Mouse (Mus musculus) midbrain, embryonic 12.5 days (tissue): ENCODE results near the gene 2010111I01Rik. TPM values are rescaled to one million over a fixed set of nuclear protein-coding genes. Genes with fewer than 3 reads are reported as not detected.

Source experiments
- ATAC-seq: fragments of 200-750 bp; cut with Nextera tagmentation; 2 replicates; pipeline ENCODE4 v1.8.0; 2017; ENCODE audit warnings: low read depth, moderate TSS enrichment, moderate library complexity; ENCODE audit not compliant: low FRiP score
- H3K27ac ChIP-seq: fragments of 300-500 bp; sonication (generic); replicated peaks from 2 replicates; pipeline ENCODE4 v1.5.1; 2016; ENCODE audit warnings: mild to moderate bottlenecking
- H3K27me3 ChIP-seq: fragments of 300-500 bp; sonication (generic); 2 replicates; pipeline ENCODE4 v1.6.1; 2016; ENCODE audit warnings: mild to moderate bottlenecking
- H3K36me3 ChIP-seq: fragments of 300-500 bp; sonication (generic); 2 replicates; pipeline ENCODE4 v1.6.1; 2016
- H3K4me1 ChIP-seq: fragments of 300-500 bp; sonication (generic); 2 replicates; pipeline ENCODE4 v1.6.1; 2016
- H3K4me2 ChIP-seq: fragments of 300-500 bp; sonication (generic); replicated peaks from 2 replicates; pipeline ENCODE4 v1.6.1; 2016; ENCODE audit warnings: mild to moderate bottlenecking, moderate library complexity
- H3K4me3 ChIP-seq: fragments of 300-500 bp; sonication (generic); 2 replicates; pipeline ENCODE4 v1.5.1; 2016; ENCODE audit warnings: mild to moderate bottlenecking
- H3K9ac ChIP-seq: fragments of 300-500 bp; sonication (generic); replicated peaks from 2 replicates; pipeline ENCODE4 v1.6.1; 2016; ENCODE audit warnings: mild to moderate bottlenecking, moderate library complexity
- H3K9me3 ChIP-seq: fragments of 300-500 bp; sonication (generic); 2 replicates; pipeline ENCODE4 v1.6.1; 2016; ENCODE audit warnings: mild to moderate bottlenecking
- WGBS: fragments of 180-500 bp; shearing (Covaris S2); methylation state at CpG from one replicate; pipeline ENCODE4 v1.1.7; 2016; 5-methylcytosine and 5-hydroxymethylcytosine counted together
- polyA plus RNA-seq: library from polyadenylated mRNA; unstranded; fragments of >200 nt; fragmentation: Nextera tagmentation; extraction: Ambion mirVana; gene quantifications from 2 replicates; pipeline ENCODE4 v1.2.1, GENCODE M21; 2016

Gene 2010111I01Rik
- polyA plus RNA-seq, 1 experiment from 2014 or later, result 35.7 TPM

DNA sequence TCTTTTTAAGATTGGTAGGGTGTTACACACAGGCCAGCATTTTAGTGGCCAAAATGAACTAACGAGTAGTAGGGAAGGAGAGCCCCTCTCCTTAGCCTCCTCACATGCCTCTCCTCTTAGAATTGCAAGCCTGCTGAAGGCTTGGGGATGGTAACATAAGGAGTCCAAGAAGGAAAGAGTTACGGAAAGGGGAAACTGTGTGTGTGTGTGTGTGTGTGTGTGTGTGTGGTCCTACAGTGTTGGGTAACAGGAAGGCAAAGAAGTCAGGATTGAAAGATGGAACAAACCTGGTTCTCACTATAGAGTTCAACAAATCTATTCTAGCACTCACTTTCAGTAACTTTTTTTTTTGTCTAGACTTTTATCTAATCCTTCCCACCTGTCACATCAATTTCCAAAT, 1.3 kb upstream of the 2010111I01Rik start:
- 92% methylated on average over 2 of the region's 2 CpGs for WGBS
- Histone ChIP-seq H3K4me2 (no peak overlapping the region), H3K27ac (no peak overlapping the region), H3K4me3 (no peak overlapping the region), H3K27me3 (peaks cover 12% of the 10 kb centered on the region; the same call in 1 of the 2 replicates), H3K4me1 (peaks cover 6% of the 10 kb centered on the region; the same call in 1 of the 2 replicates), H3K9me3 (no peaks in the 10 kb centered on the region), H3K9ac (no peak overlapping the region), H3K36me3 (no peaks in the 10 kb centered on the region)
- no peak for ATAC-seq

DNA sequence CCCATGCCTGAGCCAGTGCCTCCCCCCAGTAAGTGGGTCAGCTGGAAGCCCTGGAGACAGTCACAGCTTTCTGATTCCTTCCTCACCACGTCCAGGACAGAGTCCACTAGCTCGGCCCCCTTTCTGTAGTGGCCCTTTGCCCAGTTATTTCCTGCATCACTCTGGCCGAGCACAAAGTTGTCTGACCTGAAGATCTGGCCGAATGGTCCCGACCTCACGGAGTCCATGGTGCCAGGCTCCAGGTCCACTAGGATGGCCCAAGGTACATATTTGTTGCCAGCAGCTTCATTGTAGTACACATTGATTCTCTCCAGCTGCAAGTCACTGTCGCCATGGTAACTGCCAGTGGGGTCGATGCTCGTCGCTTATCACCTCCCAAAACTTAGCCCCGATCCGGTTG, 3.5 kb downstream of the 2010111I01Rik start:
- 91% methylated on average over 12 of the region's 12 CpGs for WGBS
- no peak overlapping the region for H3K27ac ChIP-seq
- H3K4me1 ChIP-seq, result peaks cover 6% of the 10 kb centered on the region; the same call in 1 of the 2 replicates
- no peaks in the 10 kb centered on the region for H3K27me3 ChIP-seq
- ATAC-seq, result no peak
- no peak overlapping the region for H3K4me2 ChIP-seq
- no peak overlapping the region for H3K4me3 ChIP-seq
- H3K9ac ChIP-seq, result no peak overlapping the region
- H3K36me3 ChIP-seq, result no peaks in the 10 kb centered on the region
- H3K9me3 ChIP-seq, result no peaks in the 10 kb centered on the region

DNA sequence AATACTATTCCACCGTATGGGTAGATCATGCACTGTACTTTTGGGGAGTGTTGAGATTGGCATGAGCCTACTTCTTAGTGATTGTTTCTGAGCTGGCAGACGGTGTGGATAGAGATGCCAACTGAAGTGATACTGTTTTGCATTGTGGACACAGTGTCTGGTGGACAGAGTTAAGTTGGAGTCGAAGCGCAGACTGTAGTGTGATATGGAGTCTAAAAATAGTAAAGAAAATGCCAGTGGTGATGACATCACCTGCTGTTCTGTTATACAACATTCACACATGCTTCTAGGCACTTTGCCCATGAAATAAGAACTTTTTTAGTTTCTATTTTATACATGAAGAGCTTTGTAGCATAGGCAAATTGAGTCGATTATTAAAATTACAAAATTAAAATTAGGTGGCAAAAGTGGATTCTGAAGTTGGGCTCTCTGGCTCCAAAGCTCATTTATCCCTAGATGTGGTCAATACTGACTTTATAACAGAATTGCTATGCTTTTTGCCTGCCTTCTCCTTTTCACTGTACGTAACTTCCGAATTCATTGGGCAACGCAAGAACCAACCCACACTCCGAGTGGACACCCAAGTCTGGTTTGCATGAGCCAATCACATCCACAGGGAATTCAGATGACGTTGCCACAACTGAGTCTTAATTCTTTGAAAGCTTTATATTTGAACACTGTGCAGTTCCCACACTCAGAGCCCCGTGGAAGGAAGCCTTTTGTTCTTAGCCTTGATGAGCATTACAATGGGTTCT, 6.0 kb downstream of the 2010111I01Rik start:
- no peaks in the 10 kb centered on the region for H3K9me3 ChIP-seq
- H3K4me2 ChIP-seq, result no peak overlapping the region
- H3K27ac ChIP-seq, result no peak overlapping the region
- H3K4me1 ChIP-seq, result peaks cover 2% of the 10 kb centered on the region; the same call in 1 of the 2 replicates
- H3K9ac ChIP-seq, result no peak overlapping the region
- H3K36me3 ChIP-seq, result no peaks in the 10 kb centered on the region
- no peak overlapping the region for H3K4me3 ChIP-seq
- WGBS, result 85% methylated on average over 11 of the region's 11 CpGs
- no peaks in the 10 kb centered on the region for H3K27me3 ChIP-seq
- no peak for ATAC-seq

DNA sequence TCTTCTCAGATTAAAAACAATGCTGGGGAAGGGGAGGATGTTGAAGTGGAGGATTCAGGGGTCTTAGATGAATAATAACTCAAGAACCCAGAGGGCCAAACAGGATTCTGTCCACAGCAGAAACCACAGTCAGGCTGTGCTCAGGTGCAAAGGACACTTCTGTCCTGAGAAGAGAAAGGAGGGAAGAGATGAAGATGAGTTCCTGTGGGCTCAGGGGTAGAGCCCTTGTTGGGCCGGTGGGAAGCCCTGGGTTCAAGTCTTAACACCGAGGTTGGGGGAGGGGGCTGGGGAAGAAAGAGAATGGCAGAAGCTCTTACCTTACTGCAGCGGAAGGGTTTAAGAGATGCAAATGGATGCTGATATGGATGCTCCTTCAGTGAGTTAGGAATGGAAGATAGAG, 7.7 kb downstream of the 2010111I01Rik start:
- Histone ChIP-seq H3K27me3 (no peaks in the 10 kb centered on the region), H3K9ac (no peak overlapping the region), H3K9me3 (no peaks in the 10 kb centered on the region), H3K36me3 (no peaks in the 10 kb centered on the region), H3K4me3 (no peak overlapping the region), H3K27ac (no peak overlapping the region), H3K4me2 (no peak overlapping the region), H3K4me1 (no peaks in the 10 kb centered on the region)
- WGBS, result 90% methylated on average over 3 of the region's 3 CpGs
- no peak for ATAC-seq

DNA sequence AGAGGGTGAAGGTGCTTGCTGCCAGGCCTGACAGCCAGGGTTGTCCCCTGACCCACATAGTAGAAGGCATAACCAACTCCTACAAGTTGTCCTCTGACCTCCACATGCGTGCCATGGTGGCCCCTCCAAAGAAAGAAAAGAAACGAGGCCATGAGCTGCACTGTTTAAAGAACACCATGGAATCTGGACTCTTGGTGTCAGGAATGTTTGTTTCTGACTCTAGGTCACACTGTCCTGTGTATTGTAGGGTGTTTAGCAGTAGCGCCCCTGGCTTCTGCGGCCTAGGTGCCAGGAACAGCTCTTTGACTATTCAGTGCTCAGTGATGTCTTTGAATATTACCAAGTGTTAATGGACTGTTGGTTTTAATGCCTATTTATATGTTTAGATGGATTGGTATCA, 8.4 kb downstream of the 2010111I01Rik start:
- Histone ChIP-seq H3K9ac (no peak overlapping the region), H3K27me3 (no peaks in the 10 kb centered on the region), H3K4me2 (no peak overlapping the region), H3K27ac (no peak overlapping the region), H3K4me1 (no peaks in the 10 kb centered on the region), H3K4me3 (no peak overlapping the region), H3K36me3 (no peaks in the 10 kb centered on the region), H3K9me3 (no peaks in the 10 kb centered on the region)
- 85% methylated on average over 4 of the region's 4 CpGs for WGBS
- ATAC-seq, result no peak

DNA sequence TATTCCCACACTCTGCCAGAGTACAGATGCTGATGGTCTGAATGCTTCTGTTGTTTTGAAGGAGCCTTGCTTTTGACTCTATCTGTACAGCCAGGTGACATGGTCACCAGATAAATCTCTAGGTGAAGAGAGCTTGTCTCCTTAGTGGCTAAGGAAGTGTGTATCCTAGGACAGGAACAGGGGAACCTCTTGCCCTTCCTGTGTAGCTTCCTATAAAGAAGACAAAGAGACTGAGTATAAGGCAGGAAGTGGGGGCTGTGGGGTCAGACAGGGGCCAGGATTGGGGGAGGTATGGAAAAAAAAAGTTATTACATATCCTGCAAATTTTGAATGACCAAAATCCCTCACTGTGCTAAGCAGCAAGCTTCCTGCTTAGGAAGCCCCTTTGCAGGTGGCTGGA, 13.4 kb downstream of the 2010111I01Rik start:
- Histone ChIP-seq H3K27ac (no peak overlapping the region), H3K4me2 (no peak overlapping the region), H3K4me1 (no peaks in the 10 kb centered on the region), H3K9me3 (no peaks in the 10 kb centered on the region), H3K36me3 (no peaks in the 10 kb centered on the region), H3K27me3 (no peaks in the 10 kb centered on the region), H3K9ac (no peak overlapping the region), H3K4me3 (no peak overlapping the region)
- no peak for ATAC-seq

DNA sequence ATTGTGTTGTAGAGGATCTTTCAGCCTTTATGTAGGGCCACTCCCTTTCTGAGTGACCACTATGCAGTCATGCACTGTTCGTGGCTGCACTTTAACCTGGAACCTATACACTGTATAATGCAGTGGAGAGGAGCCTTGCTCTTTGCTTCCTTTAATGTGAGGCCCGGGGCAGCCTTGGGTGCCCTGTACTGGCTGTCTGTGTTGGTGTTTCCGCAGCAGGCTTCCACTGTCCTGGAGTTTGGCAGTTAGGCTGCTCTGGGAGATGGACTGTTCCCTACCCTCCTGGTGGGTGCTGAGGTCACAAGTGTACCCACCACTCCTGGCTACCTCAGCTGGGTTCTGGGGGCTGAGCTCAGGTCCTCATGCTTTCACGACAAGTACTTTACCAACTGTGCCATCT, 14.1 kb downstream of the 2010111I01Rik start:
- Histone ChIP-seq H3K9ac (no peak overlapping the region), H3K4me2 (no peak overlapping the region), H3K27ac (no peak overlapping the region), H3K4me3 (no peak overlapping the region), H3K36me3 (no peaks in the 10 kb centered on the region), H3K27me3 (no peaks in the 10 kb centered on the region), H3K9me3 (no peaks in the 10 kb centered on the region), H3K4me1 (no peaks in the 10 kb centered on the region)
- 86% methylated on average over 4 of the region's 4 CpGs for WGBS
- no peak; the same call in 1 of the 2 replicates for ATAC-seq

DNA sequence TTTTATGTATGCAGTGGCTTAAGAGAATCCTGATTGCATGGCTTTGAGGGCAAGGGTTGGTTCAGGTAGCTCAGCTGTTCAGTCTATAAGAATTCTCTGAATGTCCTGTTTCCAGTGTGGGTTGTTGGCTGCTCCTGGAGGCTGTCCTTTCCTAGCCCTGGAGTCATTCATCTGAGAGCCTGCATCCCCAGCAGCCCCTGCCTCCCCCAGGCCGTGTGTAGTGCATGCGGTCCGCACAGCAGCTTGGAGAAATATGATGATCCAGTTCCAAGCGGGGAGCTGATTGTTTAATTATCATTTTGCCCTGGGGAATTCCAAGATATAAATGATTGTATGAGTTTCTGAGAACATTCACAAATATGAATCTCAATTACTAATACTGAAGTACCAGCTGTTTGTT, 14.5 kb downstream of the 2010111I01Rik start:
- Histone ChIP-seq H3K36me3 (no peaks in the 10 kb centered on the region), H3K27ac (no peak overlapping the region), H3K27me3 (no peaks in the 10 kb centered on the region), H3K4me3 (no peak overlapping the region), H3K9me3 (no peaks in the 10 kb centered on the region), H3K9ac (no peak overlapping the region), H3K4me1 (no peaks in the 10 kb centered on the region), H3K4me2 (no peak overlapping the region)
- WGBS, result 81% methylated on average over 4 of the region's 4 CpGs
- no peak for ATAC-seq

DNA sequence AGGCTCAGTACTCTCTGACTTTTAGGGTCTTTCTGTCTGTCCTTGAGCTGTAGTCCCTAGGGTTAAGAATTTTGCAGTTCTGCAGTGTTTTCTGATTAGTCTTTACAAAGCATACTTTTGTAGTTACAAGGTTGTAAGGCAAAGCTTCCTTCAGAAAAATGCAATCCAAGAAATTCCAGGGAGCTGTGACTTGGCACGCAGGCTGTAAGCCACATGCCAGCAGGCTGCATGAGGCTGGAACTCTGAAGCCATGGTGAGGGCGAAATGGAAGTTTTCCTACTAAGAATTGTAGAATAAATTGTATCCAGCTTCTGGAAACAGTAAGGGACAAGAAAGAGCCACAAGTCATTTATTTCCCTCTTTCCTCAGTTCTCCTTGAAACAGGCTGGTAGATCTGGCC, 15.4 kb downstream of the 2010111I01Rik start:
- Histone ChIP-seq H3K4me2 (no peak overlapping the region), H3K27me3 (no peaks in the 10 kb centered on the region), H3K4me3 (no peak overlapping the region), H3K9ac (no peak overlapping the region), H3K9me3 (no peaks in the 10 kb centered on the region), H3K36me3 (no peaks in the 10 kb centered on the region), H3K27ac (no peak overlapping the region), H3K4me1 (no peaks in the 10 kb centered on the region)
- 79% methylated on average over 2 of the region's 2 CpGs for WGBS
- ATAC-seq, result no peak

DNA sequence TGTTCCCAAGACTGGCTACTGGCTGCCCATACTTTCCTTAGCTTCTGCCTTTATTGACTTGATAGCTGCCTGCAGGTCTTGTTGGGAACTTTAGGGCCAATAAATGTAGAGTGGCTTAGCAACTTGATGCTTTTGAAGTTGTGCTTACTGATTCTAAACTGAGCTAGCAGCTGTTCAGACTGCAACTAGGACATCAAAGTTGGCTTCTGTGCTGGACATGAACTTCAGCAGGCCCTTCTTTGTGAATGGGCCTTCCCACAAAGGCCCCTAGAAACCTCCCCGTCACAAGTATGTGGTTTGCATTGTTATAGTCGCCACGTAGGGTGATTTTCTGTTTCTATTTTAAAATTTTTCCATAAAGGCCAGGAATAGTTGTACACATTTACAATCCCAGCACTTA, 19.8 kb downstream of the 2010111I01Rik start:
- no peak for ATAC-seq
- Histone ChIP-seq H3K4me2 (no peak overlapping the region), H3K36me3 (no peaks in the 10 kb centered on the region), H3K9ac (no peak overlapping the region), H3K27me3 (no peaks in the 10 kb centered on the region), H3K4me1 (no peaks in the 10 kb centered on the region), H3K27ac (no peak overlapping the region), H3K9me3 (no peaks in the 10 kb centered on the region), H3K4me3 (no peak overlapping the region)
- WGBS, result 83% methylated on average over 3 of the region's 3 CpGs

DNA sequence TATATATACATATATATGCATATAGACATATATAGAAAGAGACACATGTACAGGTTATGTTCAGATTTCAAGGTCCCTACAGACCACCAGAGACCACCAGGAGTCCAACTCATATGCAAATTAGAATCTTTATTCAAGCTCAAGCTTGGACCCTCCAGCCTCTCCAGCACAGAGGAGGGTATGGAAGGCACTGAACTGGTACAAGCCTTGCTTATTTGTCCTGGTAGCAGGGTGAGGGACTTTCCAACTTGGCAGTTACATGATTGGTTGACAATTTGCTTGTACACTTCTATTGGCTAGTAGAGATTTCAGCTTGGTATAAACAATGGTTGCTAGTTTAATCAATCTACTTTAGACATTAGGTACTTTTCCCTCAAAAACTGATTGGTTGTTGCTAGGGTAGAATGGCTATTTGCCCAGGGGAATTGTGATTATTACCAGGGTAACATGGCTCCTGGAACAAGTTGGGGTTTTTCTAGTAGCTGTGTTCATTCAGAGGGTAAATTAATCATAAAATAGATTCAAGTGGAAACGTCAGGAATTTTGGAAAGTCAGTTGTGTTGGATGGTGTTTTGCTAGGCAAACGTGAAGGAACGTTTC, 25.3 kb downstream of the 2010111I01Rik start:
- H3K4me1 ChIP-seq, result no peaks in the 10 kb centered on the region
- H3K27me3 ChIP-seq, result no peaks in the 10 kb centered on the region
- no peak overlapping the region for H3K4me3 ChIP-seq
- H3K9ac ChIP-seq, result no peak overlapping the region
- WGBS, result 87% methylated on average over 3 of the region's 3 CpGs
- no peak overlapping the region for H3K4me2 ChIP-seq
- H3K27ac ChIP-seq, result no peak overlapping the region
- H3K36me3 ChIP-seq, result no peaks in the 10 kb centered on the region
- H3K9me3 ChIP-seq, result no peaks in the 10 kb centered on the region
- no peak for ATAC-seq

DNA sequence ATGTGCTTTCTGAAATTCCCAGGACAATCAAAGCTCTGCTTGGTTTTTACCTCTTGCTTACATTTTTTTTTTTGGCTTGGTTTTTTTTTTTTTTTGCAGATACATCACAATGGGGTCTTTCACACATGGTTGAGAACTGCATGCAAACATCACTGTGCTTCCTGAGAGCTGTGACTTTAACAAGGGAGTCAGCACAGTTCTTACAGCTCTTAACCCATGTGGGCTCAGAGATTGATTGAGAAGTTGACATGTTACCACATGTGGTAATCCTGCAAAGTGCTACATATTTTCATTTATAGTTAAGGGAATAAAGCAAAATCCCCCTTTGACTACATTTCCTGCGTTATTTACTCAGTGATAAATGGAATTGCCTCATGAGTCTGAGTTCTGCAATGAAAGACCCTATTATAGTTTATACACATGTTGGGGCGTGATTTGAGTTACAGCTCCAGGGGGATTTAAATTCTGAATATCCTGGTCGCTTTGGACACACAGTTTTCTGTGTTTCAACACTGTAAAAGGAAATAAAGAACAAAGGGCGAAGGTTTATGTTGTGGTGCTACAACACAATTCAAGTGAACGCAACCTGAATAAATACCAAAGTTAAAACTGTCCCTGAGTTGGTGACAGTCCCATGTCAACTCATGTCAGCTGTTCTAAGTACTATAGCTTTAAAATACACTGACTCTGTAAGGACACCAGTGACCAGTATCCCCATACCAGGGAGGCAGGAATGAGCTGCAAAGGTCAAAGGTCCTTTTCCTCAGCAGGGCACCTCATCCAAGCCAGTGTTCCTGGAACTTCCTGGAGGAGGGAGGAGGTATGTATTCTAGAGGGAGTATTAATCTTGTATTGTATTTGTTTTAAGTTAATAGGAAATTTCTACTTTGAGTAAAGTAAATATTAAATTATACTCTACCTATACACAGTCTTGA, 29.1 kb downstream of the 2010111I01Rik start:
- 82% methylated on average over 5 of the region's 5 CpGs for WGBS
- H3K27me3 ChIP-seq, result no peaks in the 10 kb centered on the region
- H3K9ac ChIP-seq, result no peak overlapping the region
- no peaks in the 10 kb centered on the region for H3K36me3 ChIP-seq
- no peak overlapping the region for H3K4me2 ChIP-seq
- ATAC-seq, result no peak
- no peaks in the 10 kb centered on the region for H3K4me1 ChIP-seq
- H3K27ac ChIP-seq, result no peak overlapping the region
- H3K4me3 ChIP-seq, result no peak overlapping the region
- no peaks in the 10 kb centered on the region for H3K9me3 ChIP-seq
